Mouse (Mus musculus): ENCODE measurements around the gene Sele. TPM values are rescaled to one million over a fixed set of nuclear protein-coding genes. Genes with fewer than 3 reads are reported as not detected.

The Sele gene
- polyA plus RNA-seq, 1 experiment from 2014 or later: not detected

DNA sequence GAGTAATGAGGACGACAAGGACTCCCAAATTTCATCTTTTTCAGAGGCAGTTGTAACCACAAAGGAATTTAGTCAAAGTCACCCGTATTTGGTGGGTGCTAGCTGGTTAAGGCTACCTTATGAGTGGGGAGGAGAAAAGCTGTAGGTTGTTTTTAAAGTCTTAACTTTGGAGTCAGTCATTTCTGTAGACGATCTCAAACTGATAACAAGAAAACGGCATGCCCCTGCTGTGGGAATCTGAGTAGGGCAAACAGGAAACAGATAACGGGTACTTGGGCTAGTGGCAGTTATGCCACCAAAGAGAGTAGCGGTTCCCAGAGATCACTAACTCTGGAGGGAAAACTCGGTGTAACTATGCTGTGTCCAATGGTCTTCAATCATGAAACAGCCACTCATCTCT is 25.8 kb downstream of the Sele start:
- H3K4me1 ChIP-seq: no peaks in the 10 kb centered on the region
- WGBS: 89% methylated on average over 7 of the region's 7 CpGs
- no peak overlapping the region for H3K9ac ChIP-seq (replicated peaks)
- no peak for ATAC-seq (replicated peaks)
- H3K4me2 ChIP-seq (replicated peaks): no peak overlapping the region
- H3K36me3 ChIP-seq: no peaks in the 10 kb centered on the region
- H3K27me3 ChIP-seq: no peaks in the 10 kb centered on the region
- no peak overlapping the region for H3K4me3 ChIP-seq
- H3K9me3 ChIP-seq: no peaks in the 10 kb centered on the region
- no peak overlapping the region for H3K27ac ChIP-seq (replicated peaks)

DNA sequence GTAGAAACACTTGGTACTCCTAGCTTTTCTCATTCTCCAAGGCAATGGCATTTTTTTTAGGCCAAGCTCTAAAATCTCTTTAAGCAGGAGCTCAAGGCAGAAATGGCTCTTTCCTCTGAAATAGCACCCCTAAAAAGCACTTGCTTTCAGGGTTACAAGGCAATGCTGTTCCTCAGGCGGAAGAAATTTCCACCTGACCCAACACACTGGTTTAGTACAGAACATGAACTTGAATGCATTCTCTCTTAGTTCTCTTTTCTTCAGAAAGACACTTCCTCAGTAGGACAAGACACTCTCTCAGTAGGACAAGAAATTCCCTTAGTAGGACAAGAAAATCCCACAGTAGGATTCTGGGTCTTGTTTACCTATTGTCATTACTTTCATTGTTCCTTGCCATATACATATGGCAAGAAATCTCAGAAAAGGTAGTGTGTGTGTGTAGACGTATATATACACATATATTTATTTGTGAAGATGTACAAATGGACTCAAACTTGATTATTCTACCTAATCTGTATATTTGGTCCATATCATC is 26.6 kb downstream of the Sele start:
- H3K9me3 ChIP-seq: no peaks in the 10 kb centered on the region
- no peak for ATAC-seq (replicated peaks)
- H3K36me3 ChIP-seq: no peaks in the 10 kb centered on the region
- H3K4me2 ChIP-seq (replicated peaks): no peak overlapping the region
- H3K27ac ChIP-seq (replicated peaks): no peak overlapping the region
- WGBS: 95% methylated on average over 2 of the region's 2 CpGs
- no peak overlapping the region for H3K4me3 ChIP-seq
- H3K27me3 ChIP-seq: no peaks in the 10 kb centered on the region
- H3K9ac ChIP-seq (replicated peaks): no peak overlapping the region
- no peaks in the 10 kb centered on the region for H3K4me1 ChIP-seq

DNA sequence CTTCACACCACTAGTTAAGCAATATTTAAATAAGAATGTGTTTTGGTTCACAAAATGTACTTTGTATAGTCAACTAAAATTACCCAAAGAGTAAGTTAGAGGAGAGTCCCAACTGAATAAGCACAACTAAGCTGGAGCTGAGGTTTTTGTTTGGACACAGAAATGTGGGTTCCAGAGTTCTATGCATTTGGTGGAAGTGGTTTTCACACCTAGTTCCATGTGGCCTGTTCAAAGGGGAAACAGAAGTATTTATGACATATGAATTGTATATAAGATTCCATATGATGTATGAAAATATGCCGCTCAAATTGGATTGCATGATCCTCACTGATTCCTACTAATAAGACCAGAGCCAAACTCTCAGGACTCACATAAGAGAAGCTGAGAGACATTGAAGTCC is 27.4 kb downstream of the Sele start:
- no peak for ATAC-seq (replicated peaks)
- no peak overlapping the region for H3K9ac ChIP-seq (replicated peaks)
- no peaks in the 10 kb centered on the region for H3K27me3 ChIP-seq
- H3K9me3 ChIP-seq: no peaks in the 10 kb centered on the region
- no peaks in the 10 kb centered on the region for H3K36me3 ChIP-seq
- H3K4me2 ChIP-seq (replicated peaks): no peak overlapping the region
- 95% methylated on average over 1 of the region's 1 CpGs for WGBS
- H3K27ac ChIP-seq (replicated peaks): no peak overlapping the region
- H3K4me3 ChIP-seq: no peak overlapping the region
- H3K4me1 ChIP-seq: no peaks in the 10 kb centered on the region

DNA sequence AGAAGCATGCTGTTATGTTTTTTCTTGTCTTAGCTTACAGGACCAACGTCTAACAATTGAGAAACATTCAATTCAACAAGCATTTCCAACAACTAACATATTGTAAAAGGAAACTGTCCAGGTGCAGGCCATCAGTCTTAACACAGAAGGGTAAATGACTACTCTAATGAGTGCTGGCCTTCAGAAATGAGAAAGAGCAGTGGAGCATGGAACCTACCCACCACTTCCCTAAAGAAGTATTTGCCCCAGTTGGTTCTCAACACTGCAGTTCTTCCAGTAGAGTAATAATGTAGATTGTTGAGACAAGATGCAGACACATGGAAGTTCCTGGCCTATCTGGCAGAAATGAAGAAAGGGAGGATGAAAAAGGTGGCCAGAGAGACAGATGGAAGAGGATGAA is 28.4 kb downstream of the Sele start:
- no peak for ATAC-seq (replicated peaks)
- 50% methylated on average over 1 of the region's 1 CpGs for WGBS
- H3K4me1 ChIP-seq: no peaks in the 10 kb centered on the region
- no peaks in the 10 kb centered on the region for H3K36me3 ChIP-seq
- H3K9me3 ChIP-seq: no peaks in the 10 kb centered on the region
- H3K27me3 ChIP-seq: no peaks in the 10 kb centered on the region
- no peak overlapping the region for H3K27ac ChIP-seq (replicated peaks)
- no peak overlapping the region for H3K4me2 ChIP-seq (replicated peaks)
- H3K4me3 ChIP-seq: no peak overlapping the region
- H3K9ac ChIP-seq (replicated peaks): no peak overlapping the region

DNA sequence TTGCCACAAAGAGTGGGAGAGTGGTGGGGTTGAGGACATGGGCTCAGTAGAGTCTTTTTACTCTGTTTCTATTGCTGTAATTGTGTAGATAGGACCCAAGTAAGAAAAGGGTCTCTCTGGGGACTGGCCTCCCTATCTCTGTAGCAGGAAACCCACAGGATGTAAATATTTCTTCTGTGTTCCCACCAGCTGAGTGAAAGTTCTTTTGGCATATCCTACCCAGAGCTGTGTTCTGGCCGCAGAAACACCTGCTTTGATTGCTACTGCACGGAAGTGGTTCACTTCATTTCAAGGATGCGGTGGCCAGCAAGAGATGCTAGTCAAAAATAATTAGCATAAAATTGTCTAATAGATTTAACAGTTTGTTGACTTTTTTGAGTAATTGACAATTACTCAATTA is 29.0 kb downstream of the Sele start:
- Histone ChIP-seq H3K4me3 (no peak overlapping the region), H3K4me1 (no peaks in the 10 kb centered on the region), H3K4me2 (replicated peaks) (no peak overlapping the region), H3K27ac (replicated peaks) (no peak overlapping the region), H3K9me3 (no peaks in the 10 kb centered on the region), H3K9ac (replicated peaks) (no peak overlapping the region), H3K36me3 (no peaks in the 10 kb centered on the region), H3K27me3 (no peaks in the 10 kb centered on the region)
- 92% methylated on average over 3 of the region's 3 CpGs for WGBS
- ATAC-seq (replicated peaks): no peak

DNA sequence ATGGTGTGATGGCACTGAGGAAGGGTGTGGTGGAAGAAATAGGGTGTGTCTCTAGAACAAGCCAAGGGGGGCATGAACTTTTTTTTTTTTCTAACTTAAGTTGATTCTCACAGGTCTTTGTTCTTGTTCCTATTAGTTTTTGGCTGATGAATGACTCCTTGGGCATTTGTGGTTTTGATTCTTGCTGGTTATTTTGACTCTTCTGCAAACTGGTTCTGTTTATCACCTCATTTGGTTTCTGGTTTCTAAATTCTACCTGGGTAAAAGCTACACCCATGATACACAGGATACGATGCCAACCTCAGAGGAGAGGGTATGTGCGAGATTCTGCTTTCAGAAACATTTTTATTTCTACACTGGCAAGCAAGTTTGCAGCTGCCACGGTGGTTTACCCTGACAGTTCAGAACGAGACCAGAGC is 30.3 kb downstream of the Sele start:
- no peaks in the 10 kb centered on the region for H3K27me3 ChIP-seq
- no peaks in the 10 kb centered on the region for H3K36me3 ChIP-seq
- H3K27ac ChIP-seq (replicated peaks): no peak overlapping the region
- H3K9ac ChIP-seq (replicated peaks): no peak overlapping the region
- H3K4me3 ChIP-seq: no peak overlapping the region
- no peaks in the 10 kb centered on the region for H3K4me1 ChIP-seq
- no peaks in the 10 kb centered on the region for H3K9me3 ChIP-seq
- WGBS: 95% methylated on average over 4 of the region's 4 CpGs
- H3K4me2 ChIP-seq (replicated peaks): no peak overlapping the region
- ATAC-seq (replicated peaks): no peak

DNA sequence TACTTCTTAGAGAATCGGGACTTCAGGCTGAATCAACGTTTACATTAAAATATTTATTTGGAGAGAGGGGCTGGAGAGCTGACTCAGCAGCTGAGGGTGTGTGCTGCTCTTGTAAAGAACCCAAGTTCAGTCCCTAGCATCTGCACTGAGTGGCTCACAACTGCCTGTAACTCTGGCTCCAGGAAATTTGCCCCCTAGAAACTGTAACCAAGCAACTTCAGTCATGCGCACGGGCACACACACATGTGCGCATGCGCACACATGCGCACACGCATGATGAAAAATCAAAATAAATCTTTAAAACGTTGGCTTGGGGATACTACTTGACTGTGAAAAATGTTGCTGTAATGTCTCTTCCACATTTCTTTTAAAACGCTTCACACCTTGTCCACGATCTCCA is 31.1 kb downstream of the Sele start:
- no peak overlapping the region for H3K4me3 ChIP-seq
- no peak for ATAC-seq (replicated peaks)
- 89% methylated on average over 11 of the region's 11 CpGs for WGBS
- H3K9me3 ChIP-seq: no peaks in the 10 kb centered on the region
- no peaks in the 10 kb centered on the region for H3K36me3 ChIP-seq
- H3K9ac ChIP-seq (replicated peaks): no peak overlapping the region
- no peak overlapping the region for H3K4me2 ChIP-seq (replicated peaks)
- H3K27me3 ChIP-seq: no peaks in the 10 kb centered on the region
- no peak overlapping the region for H3K27ac ChIP-seq (replicated peaks)
- no peaks in the 10 kb centered on the region for H3K4me1 ChIP-seq

DNA sequence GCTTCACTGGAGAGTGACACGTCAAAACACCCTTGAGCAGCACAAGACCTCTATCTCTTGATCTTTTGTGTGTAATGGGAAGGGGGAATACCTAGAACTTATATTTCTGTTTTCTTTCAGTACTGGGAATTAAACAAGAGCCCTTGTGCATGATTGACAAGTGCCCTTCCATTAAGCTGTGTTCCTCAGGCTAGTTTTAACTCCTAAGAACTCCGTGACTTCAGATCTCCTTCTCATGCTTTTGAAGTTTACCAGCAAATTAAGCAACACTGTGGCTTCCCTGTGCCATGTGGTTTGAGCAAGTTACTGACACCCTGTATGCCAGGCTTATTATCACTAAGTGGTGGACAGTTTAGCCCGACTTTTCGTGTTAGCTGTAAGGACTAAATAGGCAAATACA is 35.0 kb downstream of the Sele start:
- Histone ChIP-seq H3K4me3 (no peak overlapping the region), H3K36me3 (no peaks in the 10 kb centered on the region), H3K9ac (replicated peaks) (no peak overlapping the region), H3K4me2 (replicated peaks) (no peak overlapping the region), H3K4me1 (no peaks in the 10 kb centered on the region), H3K27me3 (no peaks in the 10 kb centered on the region), H3K27ac (replicated peaks) (no peak overlapping the region), H3K9me3 (no peaks in the 10 kb centered on the region)
- ATAC-seq (replicated peaks): no peak
- 88% methylated on average over 4 of the region's 4 CpGs for WGBS

DNA sequence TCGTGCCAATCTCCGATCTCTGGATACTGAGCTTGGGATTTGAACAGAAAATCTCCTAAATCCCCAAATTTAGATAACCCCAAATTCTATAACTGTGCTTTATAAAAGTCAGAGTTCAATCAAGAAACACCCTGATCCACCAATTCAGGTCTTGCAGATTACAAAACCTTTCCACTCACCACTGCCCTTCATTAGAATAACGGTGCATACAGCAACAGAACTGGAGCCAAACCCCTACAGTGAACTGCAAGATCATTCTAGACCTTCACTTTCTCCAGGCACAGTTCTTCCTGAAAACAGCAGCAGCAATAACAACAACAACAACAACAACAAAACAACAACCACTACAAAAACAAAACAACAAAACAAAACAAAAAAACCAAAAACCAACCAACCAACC is 38.8 kb downstream of the Sele start:
- no peaks in the 10 kb centered on the region for H3K27me3 ChIP-seq
- 82% methylated on average over 3 of the region's 3 CpGs for WGBS
- H3K9me3 ChIP-seq: no peaks in the 10 kb centered on the region
- H3K4me1 ChIP-seq: no peaks in the 10 kb centered on the region
- H3K9ac ChIP-seq (replicated peaks): no peak overlapping the region
- no peak for ATAC-seq (replicated peaks)
- H3K36me3 ChIP-seq: no peaks in the 10 kb centered on the region
- no peak overlapping the region for H3K27ac ChIP-seq (replicated peaks)
- H3K4me3 ChIP-seq: no peak overlapping the region
- H3K4me2 ChIP-seq (replicated peaks): no peak overlapping the region

DNA sequence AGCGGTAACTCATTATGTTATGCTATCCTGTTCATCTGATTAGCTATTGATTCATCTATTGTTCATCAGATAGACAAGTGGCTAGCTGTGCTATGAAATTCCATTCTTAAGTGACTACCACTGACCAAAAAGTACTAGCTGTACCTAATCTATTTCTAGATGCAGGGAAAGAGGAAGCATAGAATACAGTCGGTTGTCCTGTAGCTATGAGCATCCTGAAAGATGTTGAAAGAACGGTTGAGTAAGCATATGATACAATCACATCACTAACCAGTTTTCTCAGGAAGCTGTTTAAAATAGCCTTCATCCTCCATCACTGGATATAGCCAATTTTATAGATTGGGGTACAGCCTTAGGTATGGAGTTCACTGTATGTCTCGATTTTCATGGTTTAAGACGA is 39.8 kb downstream of the Sele start:
- H3K27me3 ChIP-seq: no peaks in the 10 kb centered on the region
- H3K9ac ChIP-seq (replicated peaks): no peak overlapping the region
- H3K4me1 ChIP-seq: no peaks in the 10 kb centered on the region
- no peak overlapping the region for H3K27ac ChIP-seq (replicated peaks)
- 93% methylated on average over 5 of the region's 5 CpGs for WGBS
- no peaks in the 10 kb centered on the region for H3K9me3 ChIP-seq
- no peak overlapping the region for H3K4me3 ChIP-seq
- ATAC-seq (replicated peaks): no peak
- no peaks in the 10 kb centered on the region for H3K36me3 ChIP-seq
- no peak overlapping the region for H3K4me2 ChIP-seq (replicated peaks)

DNA sequence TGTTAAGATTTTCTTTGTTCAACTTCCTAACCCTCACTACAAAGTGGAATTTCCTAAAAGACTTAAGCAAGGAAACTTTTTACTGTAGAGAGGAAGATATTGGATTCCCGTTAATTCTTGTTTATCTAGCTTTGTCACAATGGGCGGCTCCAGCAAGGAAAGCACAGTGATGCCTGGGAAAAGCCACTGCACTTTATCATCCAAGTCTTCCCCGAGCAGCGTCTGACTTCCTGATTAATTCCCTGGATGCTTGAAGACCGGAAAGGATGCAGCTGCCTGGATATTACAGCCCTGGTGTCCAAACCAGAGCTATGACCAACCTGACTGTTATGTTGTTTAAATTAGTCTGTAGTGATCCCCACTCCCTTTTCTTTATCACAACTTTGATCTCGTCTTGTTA is 48.7 kb downstream of the Sele start:
- Histone ChIP-seq H3K27me3 (no peaks in the 10 kb centered on the region), H3K9me3 (no peaks in the 10 kb centered on the region), H3K9ac (replicated peaks) (no peak overlapping the region), H3K36me3 (no peaks in the 10 kb centered on the region), H3K4me2 (replicated peaks) (no peak overlapping the region), H3K27ac (replicated peaks) (no peak overlapping the region), H3K4me1 (no peaks in the 10 kb centered on the region), H3K4me3 (no peak overlapping the region)
- no peak for ATAC-seq (replicated peaks)
- 86% methylated on average over 6 of the region's 6 CpGs for WGBS

DNA sequence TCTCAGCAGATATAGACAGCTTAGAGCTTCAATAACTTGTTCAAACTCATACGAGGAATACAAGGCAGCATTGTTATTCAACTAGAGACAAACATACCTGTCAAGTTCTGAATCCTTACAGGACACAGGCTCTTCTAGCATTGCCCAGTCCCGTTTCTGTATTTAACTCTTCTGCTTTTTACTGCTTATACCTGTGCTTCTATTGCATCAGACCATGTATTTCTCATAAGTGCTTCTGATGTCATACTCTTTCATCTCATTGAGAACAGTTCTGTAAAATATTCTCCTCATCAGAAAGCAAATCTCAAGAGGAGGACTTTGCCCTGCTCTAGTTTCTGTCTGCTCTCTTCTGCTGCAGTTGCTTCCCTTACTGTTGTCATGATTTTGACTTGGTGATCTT is 49.9 kb downstream of the Sele start:
- no peaks in the 10 kb centered on the region for H3K9me3 ChIP-seq
- no peak for ATAC-seq (replicated peaks)
- H3K27ac ChIP-seq (replicated peaks): no peak overlapping the region
- H3K4me2 ChIP-seq (replicated peaks): no peak overlapping the region
- 85% methylated on average over 2 of the region's 2 CpGs for WGBS
- no peaks in the 10 kb centered on the region for H3K27me3 ChIP-seq
- no peak overlapping the region for H3K9ac ChIP-seq (replicated peaks)
- H3K36me3 ChIP-seq: no peaks in the 10 kb centered on the region
- H3K4me1 ChIP-seq: no peaks in the 10 kb centered on the region
- H3K4me3 ChIP-seq: no peak overlapping the region

DNA sequence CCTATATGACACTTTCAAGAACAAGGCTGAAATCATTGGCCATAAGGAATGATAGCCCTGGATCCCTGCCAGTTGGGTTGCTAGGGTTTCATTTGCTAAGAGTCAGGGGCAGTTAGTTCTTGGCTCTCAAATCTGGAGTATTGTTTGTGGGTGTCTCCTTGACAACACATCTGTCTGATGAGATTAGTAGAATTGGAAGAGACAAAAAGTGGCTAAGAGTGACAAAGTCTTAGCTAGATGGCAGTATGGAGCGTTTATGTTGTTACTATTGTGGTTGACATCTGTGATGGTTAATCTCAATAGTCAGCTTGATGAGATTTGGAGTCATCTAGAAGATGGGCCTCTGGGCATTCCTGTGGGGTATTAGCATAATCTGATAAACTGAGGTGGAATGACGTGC is 50.3 kb downstream of the Sele start:
- Histone ChIP-seq H3K36me3 (no peaks in the 10 kb centered on the region), H3K9ac (replicated peaks) (no peak overlapping the region), H3K27ac (replicated peaks) (no peak overlapping the region), H3K4me3 (no peak overlapping the region), H3K4me1 (no peaks in the 10 kb centered on the region), H3K9me3 (no peaks in the 10 kb centered on the region), H3K4me2 (replicated peaks) (no peak overlapping the region), H3K27me3 (no peaks in the 10 kb centered on the region)
- 70% methylated on average over 2 of the region's 2 CpGs for whole genome bisulfite sequencing
- no peak for ATAC-seq (replicated peaks)
